Mouse (Mus musculus) kidney, embryonic 14.5 days (tissue): ENCODE results near the gene Npas2. TPM values are rescaled to one million over a fixed set of nuclear protein-coding genes. Genes with fewer than 3 reads are reported as not detected.

Experiments used
- ATAC-seq: fragments of 200-750 bp; cut with Nextera tagmentation; 2 replicates; pipeline ENCODE4 v1.8.0; 2017; ENCODE audit warnings: moderate number of reproducible peaks, mild to moderate bottlenecking, moderate TSS enrichment, moderate library complexity; ENCODE audit not compliant: low FRiP score, low TSS enrichment
- H3K27ac ChIP-seq: fragments of 300-500 bp; sonication (generic); 2 replicates; pipeline ENCODE4 v1.5.1; 2014; ENCODE audit warnings: low read depth, mild to moderate bottlenecking, low read length, moderate library complexity, mixed read lengths
- H3K27me3 ChIP-seq: fragments of 300-500 bp; sonication (generic); 2 replicates; pipeline ENCODE4 v1.6.1; 2014; ENCODE audit warnings: mild to moderate bottlenecking, low read length; ENCODE audit not compliant: control insufficient read depth, insufficient read depth
- H3K36me3 ChIP-seq: fragments of 300-500 bp; sonication (generic); 2 replicates; pipeline ENCODE4 v1.6.1; 2014; ENCODE audit warnings: low read length, mixed read lengths; ENCODE audit not compliant: control insufficient read depth, insufficient read depth
- H3K4me1 ChIP-seq: fragments of 300-500 bp; sonication (generic); 2 replicates; pipeline ENCODE4 v1.6.1; 2014; ENCODE audit warnings: low read length, mixed read lengths; ENCODE audit not compliant: control insufficient read depth, insufficient read depth
- H3K4me2 ChIP-seq: fragments of 300-500 bp; sonication (generic); replicated peaks from 2 replicates; pipeline ENCODE4 v1.6.1; 2014; ENCODE audit warnings: low read depth, mild to moderate bottlenecking, low read length
- H3K4me3 ChIP-seq: fragments of 300-500 bp; sonication (generic); 2 replicates; pipeline ENCODE4 v1.5.1; 2014; ENCODE audit warnings: mild to moderate bottlenecking, low read length
- H3K9ac ChIP-seq: fragments of 300-500 bp; sonication (generic); 2 replicates; pipeline ENCODE4 v1.6.1; 2014; ENCODE audit warnings: low read depth, mild to moderate bottlenecking, low read length, moderate library complexity
- H3K9me3 ChIP-seq: fragments of 300-500 bp; sonication (generic); 2 replicates; pipeline ENCODE4 v1.6.1; 2016; ENCODE audit warnings: low read length; ENCODE audit not compliant: control insufficient read depth
- WGBS: fragments of 180-500 bp; shearing (Covaris S2); extraction: QIAGEN DNeasy Blood & Tissue Kit; methylation state at CpG from one replicate; pipeline ENCODE4 v1.1.7; 2014; 5-methylcytosine and 5-hydroxymethylcytosine counted together
- polyA plus RNA-seq: library from polyadenylated mRNA; unstranded; fragments of >200 nt; fragmentation: Nextera tagmentation; extraction: Ambion mirVana; gene quantifications from 2 replicates; pipeline ENCODE4 v1.2.1, GENCODE M21; 2014

Npas2 gene
- polyA plus RNA-seq, 1 experiment from 2014 or later: 0.70 TPM

GRCm38 (mm10) chr1:39367045-39367444 is 173.5 kb downstream of the Npas2 start:
- H3K4me3 ChIP-seq: peak overlapping the region; percentile 98
- peak overlapping the region; percentile 71 for H3K9ac ChIP-seq
- H3K4me2 ChIP-seq: peak overlapping the region; percentile 65
- no peaks in the 10 kb centered on the region for H3K9me3 ChIP-seq
- peaks cover 6% of the 10 kb centered on the region; the same call in 1 of the 2 replicates for H3K4me1 ChIP-seq
- no peak overlapping the region for H3K27ac ChIP-seq
- H3K36me3 ChIP-seq: peaks cover 31% of the 10 kb centered on the region
- 26% methylated on average over 6 of the region's 6 CpGs for WGBS
- no peak for ATAC-seq
- H3K27me3 ChIP-seq: no peaks in the 10 kb centered on the region

GRCm38 (mm10) chr1:39367601-39368266 is 174.2 kb downstream of the Npas2 start, which contains the start of gene Rpl31:
Rpl31 (plus strand) TSS chr1:39367842.
- peaks cover 38% of the 10 kb centered on the region for H3K36me3 ChIP-seq
- WGBS: 0% methylated on average over 59 of the region's 62 CpGs
- ATAC-seq: peak; percentile 99
- peaks cover 6% of the 10 kb centered on the region; the same call in 1 of the 2 replicates for H3K4me1 ChIP-seq
- peak within 1 kb of the TSS; percentile 85 for H3K27ac ChIP-seq
- H3K27me3 ChIP-seq: no peaks in the 10 kb centered on the region
- peak within 1 kb of the TSS; percentile 98 for H3K4me3 ChIP-seq
- H3K9ac ChIP-seq: peak within 1 kb of the TSS; percentile 98
- H3K9me3 ChIP-seq: no peaks in the 10 kb centered on the region
- H3K4me2 ChIP-seq: peak within 1 kb of the TSS; percentile 84

GRCm38 (mm10) chr1:39368267-39368841 is 174.8 kb downstream of the Npas2 start:
- Histone ChIP-seq H3K4me1 (peaks cover 6% of the 10 kb centered on the region; the same call in 1 of the 2 replicates), H3K4me3 (peak overlapping the region; percentile 98), H3K36me3 (peaks cover 45% of the 10 kb centered on the region), H3K9ac (peak overlapping the region; percentile 98), H3K27ac (peak overlapping the region; percentile 85), H3K9me3 (no peaks in the 10 kb centered on the region), H3K4me2 (peak overlapping the region; percentile 84), H3K27me3 (no peaks in the 10 kb centered on the region)
- under 1% methylated on average over 34 of the region's 34 CpGs for WGBS
- ATAC-seq: peak; percentile 45; the same call in 1 of the 2 replicates

- Histone ChIP-seq H3K27ac (no peak overlapping the region), H3K9ac (no peak overlapping the region), H3K36me3 (peaks cover 62% of the 10 kb centered on the region), H3K4me3 (no peak overlapping the region), H3K9me3 (no peaks in the 10 kb centered on the region), H3K4me1 (peaks cover 6% of the 10 kb centered on the region; the same call in 1 of the 2 replicates), H3K27me3 (no peaks in the 10 kb centered on the region), H3K4me2 (no peak overlapping the region)
- ATAC-seq: no peak
- 94% methylated on average over 6 of the region's 6 CpGs for WGBS
Observed at GRCm38 (mm10) chr1:39370431-39370830, 176.9 kb downstream of the Npas2 start.

- no peak for ATAC-seq
- Histone ChIP-seq H3K4me1 (no peaks in the 10 kb centered on the region; the same call in 1 of the 2 replicates), H3K9me3 (no peaks in the 10 kb centered on the region), H3K27ac (no peak overlapping the region), H3K36me3 (peaks cover 69% of the 10 kb centered on the region), H3K27me3 (no peaks in the 10 kb centered on the region), H3K9ac (no peak overlapping the region), H3K4me2 (no peak overlapping the region), H3K4me3 (no peak overlapping the region)
- WGBS: 84% methylated on average over 8 of the region's 8 CpGs
Observed at GRCm38 (mm10) chr1:39372220-39372843, 178.8 kb downstream of the Npas2 start.

- Histone ChIP-seq H3K4me1 (no peaks in the 10 kb centered on the region; the same call in 1 of the 2 replicates), H3K9me3 (no peaks in the 10 kb centered on the region), H3K9ac (no peak overlapping the region), H3K4me2 (no peak overlapping the region), H3K4me3 (no peak overlapping the region), H3K36me3 (peaks cover 69% of the 10 kb centered on the region), H3K27ac (no peak overlapping the region), H3K27me3 (no peaks in the 10 kb centered on the region)
- no peak for ATAC-seq
- 64% methylated on average over 4 of the region's 4 CpGs for WGBS
Observed at GRCm38 (mm10) chr1:39373378-39373777, 179.8 kb downstream of the Npas2 start.

GRCm38 (mm10) chr1:39374231-39374809 is 180.8 kb downstream of the Npas2 start:
- no peak for ATAC-seq
- no peak overlapping the region for H3K4me3 ChIP-seq
- no peaks in the 10 kb centered on the region for H3K27me3 ChIP-seq
- WGBS: 90% methylated on average over 5 of the region's 5 CpGs
- H3K36me3 ChIP-seq: peaks cover 65% of the 10 kb centered on the region
- no peak overlapping the region for H3K27ac ChIP-seq
- H3K9ac ChIP-seq: no peak overlapping the region
- H3K4me2 ChIP-seq: no peak overlapping the region
- H3K4me1 ChIP-seq: no peaks in the 10 kb centered on the region; the same call in 1 of the 2 replicates
- H3K9me3 ChIP-seq: no peaks in the 10 kb centered on the region

GRCm38 (mm10) chr1:39376121-39376520 is 182.6 kb downstream of the Npas2 start:
- Histone ChIP-seq H3K9ac (no peak overlapping the region), H3K4me3 (no peak overlapping the region), H3K36me3 (peaks cover 47% of the 10 kb centered on the region), H3K27ac (no peak overlapping the region), H3K9me3 (no peaks in the 10 kb centered on the region), H3K4me1 (no peaks in the 10 kb centered on the region), H3K27me3 (no peaks in the 10 kb centered on the region), H3K4me2 (no peak overlapping the region)
- ATAC-seq: no peak
- WGBS: 87% methylated on average over 7 of the region's 7 CpGs
